Mouse (Mus musculus) embryonic facial prominence, embryonic 14.5 days (tissue): ENCODE measurements around the gene Stk32b. TPM values are rescaled to one million over a fixed set of nuclear protein-coding genes. Genes with fewer than 3 reads are reported as not detected.
A peak's percentile ranks its signal among the peaks of the same experiment; 100 is the strongest.

Experiments used
- ATAC-seq: fragments of 200-750 bp; cut with Nextera tagmentation; 2 replicates; pipeline ENCODE4 v1.8.0; 2017; ENCODE audit warnings: low read depth, moderate number of reproducible peaks, moderate TSS enrichment
- DNase-seq: peaks from one replicate; pipeline ENCODE4 v3.0.0-alpha.2; 2015; ENCODE audit warnings: low spot score
- H3K27ac ChIP-seq: fragments of 300-500 bp; sonication (generic); replicated peaks from 2 replicates; pipeline ENCODE4 v1.5.1; 2014; ENCODE audit warnings: low read depth, mild to moderate bottlenecking, low read length, moderate library complexity
- H3K27me3 ChIP-seq: fragments of 300-500 bp; sonication (generic); replicated peaks from 2 replicates; pipeline ENCODE4 v1.6.1; 2014; ENCODE audit warnings: low read length; ENCODE audit not compliant: control insufficient read depth, insufficient read depth
- H3K36me3 ChIP-seq: fragments of 300-500 bp; sonication (generic); 2 replicates; pipeline ENCODE4 v1.6.1; 2014; ENCODE audit warnings: low read length, mixed read lengths; ENCODE audit not compliant: control insufficient read depth, insufficient read depth
- H3K4me1 ChIP-seq: fragments of 300-500 bp; sonication (generic); 2 replicates; pipeline ENCODE4 v1.6.1; 2014; ENCODE audit warnings: antibody characterized with exemption, low read length; ENCODE audit not compliant: control insufficient read depth, insufficient read depth
- H3K4me2 ChIP-seq: fragments of 300-500 bp; sonication (generic); 2 replicates; pipeline ENCODE4 v1.6.1; 2014; ENCODE audit warnings: low read depth, mild to moderate bottlenecking, low read length, moderate library complexity, mixed read lengths
- H3K4me3 ChIP-seq: fragments of 300-500 bp; sonication (generic); 2 replicates; pipeline ENCODE4 v1.5.1; 2014; ENCODE audit warnings: low read depth, mild to moderate bottlenecking, low read length
- H3K9ac ChIP-seq: fragments of 300-500 bp; sonication (generic); 2 replicates; pipeline ENCODE4 v1.6.1; 2014; ENCODE audit warnings: low read depth, mild to moderate bottlenecking, low read length, moderate library complexity, mixed read lengths
- H3K9me3 ChIP-seq: fragments of 300-500 bp; sonication (generic); 2 replicates; pipeline ENCODE4 v1.6.1; 2016; ENCODE audit warnings: low read length; ENCODE audit not compliant: control insufficient read depth
- WGBS: fragments of 180-500 bp; shearing (Covaris S2); extraction: QIAGEN DNeasy Blood & Tissue Kit; methylation state at CpG from one replicate; pipeline ENCODE4 v1.1.7; 2014; 5-methylcytosine and 5-hydroxymethylcytosine counted together
- polyA plus RNA-seq: library from polyadenylated mRNA; unstranded; fragments of >200 nt; fragmentation: Nextera tagmentation; extraction: Ambion mirVana; gene quantifications from 2 replicates; pipeline ENCODE4 v1.2.1, GENCODE M21; 2014

The Stk32b gene
- polyA plus RNA-seq, 1 experiment from 2014 or later: 5.1 TPM

GRCm38 (mm10) chr5:37735224-37735623 is 18.3 kb upstream of the Stk32b start, which contains the start of gene Cytl1:
Gene Cytl1 (plus strand): TSS chr5:37735519.
- H3K4me3 ChIP-seq: no peak within 1 kb of the TSS
- no peaks in the 10 kb centered on the region for H3K27me3 ChIP-seq
- H3K36me3 ChIP-seq: no peaks in the 10 kb centered on the region
- peak within 1 kb of the TSS; percentile 31; the same call in 1 of the 2 replicates for H3K4me2 ChIP-seq
- ATAC-seq: no peak
- peaks cover 4% of the 10 kb centered on the region; the same call in 1 of the 2 replicates for H3K4me1 ChIP-seq
- DNase-seq: peak; percentile 13
- H3K9me3 ChIP-seq: no peaks in the 10 kb centered on the region
- H3K27ac ChIP-seq: no peak within 1 kb of the TSS
- WGBS: 32% methylated on average over 5 of the region's 5 CpGs
- no peak within 1 kb of the TSS for H3K9ac ChIP-seq

- Histone ChIP-seq H3K36me3 (no peaks in the 10 kb centered on the region), H3K4me2 (no peak overlapping the region), H3K27ac (no peak overlapping the region), H3K4me3 (no peak overlapping the region), H3K27me3 (no peaks in the 10 kb centered on the region), H3K9me3 (no peaks in the 10 kb centered on the region), H3K9ac (no peak overlapping the region), H3K4me1 (peaks cover 9% of the 10 kb centered on the region; the same call in 1 of the 2 replicates)
- DNase-seq (no peak), ATAC-seq (no peak)
- 88% methylated on average over 2 of the region's 2 CpGs for WGBS
Measured at GRCm38 (mm10) chr5:37730781-37731180, 13.8 kb upstream of the Stk32b start.

GRCm38 (mm10) chr5:37725220-37725886 is 8.4 kb upstream of the Stk32b start:
- Histone ChIP-seq H3K27ac (no peak overlapping the region; the same call in 1 of the 2 replicates), H3K9me3 (no peaks in the 10 kb centered on the region), H3K4me1 (peaks cover 10% of the 10 kb centered on the region), H3K4me2 (no peak overlapping the region), H3K36me3 (no peaks in the 10 kb centered on the region), H3K9ac (no peak overlapping the region), H3K27me3 (no peaks in the 10 kb centered on the region; the same call in 1 of the 2 replicates), H3K4me3 (no peak overlapping the region)
- DNase-seq: peak; percentile 85
- ATAC-seq: peak; percentile 89
- WGBS: 38% methylated on average over 4 of the region's 4 CpGs

GRCm38 (mm10) chr5:37720670-37721069 is 3.7 kb upstream of the Stk32b start:
- 0 out of 2 replicates have a peak, but pooled peaks have one; percentile 30 for ATAC-seq
- no peak overlapping the region for H3K4me3 ChIP-seq
- H3K27ac ChIP-seq: 0 out of 2 replicates have a peak overlapping the region, but pooled peaks have one; percentile 8
- H3K36me3 ChIP-seq: no peaks in the 10 kb centered on the region
- H3K9me3 ChIP-seq: no peaks in the 10 kb centered on the region
- H3K9ac ChIP-seq: no peak overlapping the region
- 14% methylated on average over 6 of the region's 6 CpGs for WGBS
- peak overlapping the region; percentile 2; the same call in 1 of the 2 replicates for H3K4me2 ChIP-seq
- peak; percentile 74 for DNase-seq
- H3K27me3 ChIP-seq: peaks cover 22% of the 10 kb centered on the region
- H3K4me1 ChIP-seq: peaks cover 10% of the 10 kb centered on the region

GRCm38 (mm10) chr5:37717384-37717963 is 503 bp upstream of the Stk32b start:
- Histone ChIP-seq H3K4me3 (peak overlapping the region; percentile 47), H3K4me2 (peak overlapping the region; percentile 78), H3K4me1 (peaks cover 4% of the 10 kb centered on the region), H3K9me3 (0 out of 2 replicates have a peak, but pooled peaks cover 4% of the 10 kb centered on the region), H3K36me3 (no peaks in the 10 kb centered on the region), H3K27me3 (peaks cover 22% of the 10 kb centered on the region), H3K27ac (no peak overlapping the region), H3K9ac (peak overlapping the region; percentile 61)
- 1% methylated on average over 14 of the region's 14 CpGs for WGBS
- ATAC-seq: peak; percentile 70
- peak; percentile 74 for DNase-seq

- ATAC-seq: no peak
- Histone ChIP-seq H3K4me3 (no peak overlapping the region), H3K27ac (no peak overlapping the region), H3K9me3 (peaks cover 15% of the 10 kb centered on the region), H3K36me3 (no peaks in the 10 kb centered on the region), H3K27me3 (no peaks in the 10 kb centered on the region), H3K4me2 (no peak overlapping the region), H3K4me1 (no peaks in the 10 kb centered on the region), H3K9ac (no peak overlapping the region)
- WGBS: 87% methylated on average over 5 of the region's 5 CpGs
- DNase-seq: no peak
Measured at GRCm38 (mm10) chr5:37709257-37709904, 7.6 kb downstream of the Stk32b start.

GRCm38 (mm10) chr5:37708124-37708523 is 8.8 kb downstream of the Stk32b start:
- Histone ChIP-seq H3K4me1 (no peaks in the 10 kb centered on the region), H3K9ac (no peak overlapping the region), H3K27me3 (no peaks in the 10 kb centered on the region), H3K36me3 (no peaks in the 10 kb centered on the region), H3K4me3 (no peak overlapping the region), H3K4me2 (no peak overlapping the region), H3K9me3 (peaks cover 15% of the 10 kb centered on the region), H3K27ac (no peak overlapping the region)
- ATAC-seq (no peak), DNase-seq (no peak)
- 60% methylated on average over 3 of the region's 3 CpGs for WGBS

GRCm38 (mm10) chr5:37704962-37705361 is 12.0 kb downstream of the Stk32b start:
- Histone ChIP-seq H3K4me1 (no peaks in the 10 kb centered on the region; the same call in 1 of the 2 replicates), H3K9me3 (peaks cover 11% of the 10 kb centered on the region), H3K36me3 (no peaks in the 10 kb centered on the region), H3K4me2 (no peak overlapping the region), H3K27me3 (no peaks in the 10 kb centered on the region), H3K9ac (no peak overlapping the region), H3K4me3 (no peak overlapping the region), H3K27ac (no peak overlapping the region)
- DNase-seq (no peak), ATAC-seq (no peak)
- WGBS: 78% methylated on average over 2 of the region's 2 CpGs
